Mouse (Mus musculus): ENCODE measurements at regions not wholly inside any gene's neighbourhood (a gene's known extent, or its start where the extent isn't known, plus 50 kb on each side); places are given as distances from the start of the nearest gene placed in this dataset.

DNA sequence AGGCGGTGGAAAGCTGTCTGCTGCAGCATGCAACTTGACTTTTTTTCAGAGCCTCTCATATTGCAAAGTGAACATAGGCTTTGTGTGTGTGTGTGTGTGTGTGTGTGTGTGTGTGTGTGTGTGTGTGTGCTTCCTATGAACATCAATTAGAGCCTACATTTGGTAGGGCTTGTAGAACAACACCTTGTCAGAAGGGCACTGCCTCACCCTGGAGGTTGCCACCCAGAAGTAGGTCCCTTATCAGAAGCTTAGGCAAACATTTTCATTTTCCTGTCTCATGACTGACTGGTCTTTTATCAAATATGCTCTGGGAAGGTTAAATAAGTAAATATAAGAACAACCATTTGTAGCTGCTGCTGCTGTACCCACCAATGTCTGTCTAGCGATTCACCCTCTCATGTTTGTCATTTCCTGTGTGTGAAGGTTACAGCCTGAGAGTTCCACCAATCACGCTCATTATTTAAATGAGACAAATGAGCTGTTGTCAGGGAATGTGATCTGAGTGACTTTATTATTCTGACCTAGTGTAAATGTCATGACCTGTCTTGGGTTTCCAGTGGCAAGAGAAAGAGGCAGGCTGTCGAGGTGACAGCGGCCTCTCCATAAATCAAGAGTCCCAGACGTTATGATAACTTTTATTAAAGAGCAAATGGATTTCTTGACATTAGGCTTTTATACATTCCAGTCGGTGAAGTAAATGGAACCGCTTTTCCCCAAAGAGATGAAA lies 310.1 kb downstream of the Irx1 start:
- no peak for DNase-seq

DNA sequence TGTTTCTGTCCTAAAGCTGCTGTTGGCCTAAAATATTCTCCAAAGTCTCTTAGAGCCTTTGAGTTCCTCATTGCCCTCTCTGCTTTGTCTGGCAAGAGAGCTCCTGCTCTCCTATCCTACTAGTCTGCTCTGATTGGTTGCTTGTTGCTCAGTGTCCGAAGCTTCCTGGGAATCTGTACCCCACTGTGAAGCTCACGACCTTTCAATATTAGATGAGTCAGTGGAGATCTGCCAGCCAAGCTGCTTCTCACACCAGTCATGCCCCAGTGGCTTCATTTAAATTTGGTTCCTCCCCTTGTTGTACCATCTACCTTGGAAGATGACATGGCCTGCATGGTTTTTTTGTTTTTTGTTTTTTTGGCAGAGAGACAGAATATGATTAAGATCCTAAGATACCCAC lies 313.6 kb downstream of the Irx1 start:
- DNase-seq, result peak; percentile 5

GRCm38 (mm10) chr13:71649031-71649430 lies 314.5 kb downstream of the Irx1 start:
- DNase-seq, result no peak

GRCm38 (mm10) chr13:71631447-71631846 lies 332.1 kb downstream of the Irx1 start:
- no peak for DNase-seq

DNA sequence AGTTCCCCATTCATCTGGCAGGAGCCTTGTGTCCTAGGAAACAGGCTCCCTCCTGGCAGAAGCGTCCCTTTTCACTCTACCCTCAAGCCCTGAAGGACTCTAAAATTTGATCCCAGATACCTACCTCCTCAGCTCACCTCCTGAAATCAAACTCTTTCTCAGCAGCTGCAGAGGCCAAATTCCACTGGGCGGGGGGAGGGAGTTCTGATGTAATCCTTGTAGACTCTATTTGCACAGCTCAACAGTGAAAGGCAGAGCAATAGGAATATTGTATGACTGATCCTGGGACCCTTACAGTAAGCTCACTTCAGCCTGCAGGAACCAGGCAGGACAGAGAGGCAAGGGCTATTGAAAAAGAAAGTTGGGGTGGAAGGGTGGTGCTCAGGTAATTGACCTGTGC lies 346.3 kb downstream of the Irx1 start:
- no peak for DNase-seq

DNA sequence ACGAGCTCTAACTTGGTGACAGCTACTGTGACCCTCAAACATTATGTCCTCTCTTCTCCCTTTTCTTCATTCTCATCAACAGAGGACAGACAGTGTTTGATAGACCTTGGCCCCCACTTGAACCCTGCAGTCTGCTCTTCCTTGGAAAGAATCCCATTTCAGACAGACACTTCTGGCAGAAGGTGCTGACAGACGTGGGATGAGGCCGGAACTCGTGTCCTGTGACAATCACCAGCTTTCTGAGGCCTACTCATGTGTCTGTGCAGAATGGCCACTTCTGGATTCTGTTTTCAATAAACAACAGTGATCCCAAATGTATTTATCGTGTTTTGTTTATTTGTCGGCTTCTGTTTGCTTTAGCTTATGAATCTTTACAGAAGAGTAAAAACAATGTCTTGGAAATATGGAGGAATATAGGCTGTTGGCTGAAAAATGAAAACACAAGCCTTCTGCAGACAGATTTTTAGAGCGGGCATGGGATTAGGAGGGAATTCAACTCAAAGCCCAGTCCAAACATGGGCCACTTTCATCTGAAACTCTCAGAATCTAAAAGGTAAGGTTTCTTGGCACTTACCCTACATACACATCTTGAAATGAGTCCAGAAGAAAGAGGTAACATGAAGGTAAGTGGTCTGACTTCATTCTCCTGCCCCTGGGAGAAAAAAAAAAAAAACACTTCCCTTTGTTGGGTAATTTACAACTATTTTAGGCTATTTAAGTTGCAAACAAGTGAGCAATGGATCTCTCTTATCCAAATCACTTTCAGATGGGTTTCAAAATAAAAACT lies 350.9 kb downstream of the Irx1 start:
- DNase-seq, result no peak

DNA sequence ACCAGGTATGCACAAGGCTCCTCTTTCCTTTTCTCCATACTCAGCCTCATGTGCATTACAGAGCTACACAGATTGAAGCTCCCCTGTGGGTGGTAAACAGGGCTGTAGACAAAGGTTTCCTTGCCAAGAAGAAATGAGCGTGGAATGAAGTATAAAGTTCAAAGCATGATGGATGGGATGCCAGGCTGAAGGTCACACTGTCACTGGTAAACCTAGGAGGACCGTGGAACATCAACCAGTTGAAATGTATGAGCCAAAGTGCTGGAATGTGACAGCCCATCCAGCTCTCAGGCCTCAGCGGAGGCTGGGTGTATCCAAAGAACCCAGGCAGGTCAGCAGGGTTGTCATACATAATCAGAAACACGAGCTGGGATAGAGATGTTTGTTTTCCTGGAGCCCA lies 381.0 kb downstream of the Irx1 start:
- no peak for DNase-seq

DNA sequence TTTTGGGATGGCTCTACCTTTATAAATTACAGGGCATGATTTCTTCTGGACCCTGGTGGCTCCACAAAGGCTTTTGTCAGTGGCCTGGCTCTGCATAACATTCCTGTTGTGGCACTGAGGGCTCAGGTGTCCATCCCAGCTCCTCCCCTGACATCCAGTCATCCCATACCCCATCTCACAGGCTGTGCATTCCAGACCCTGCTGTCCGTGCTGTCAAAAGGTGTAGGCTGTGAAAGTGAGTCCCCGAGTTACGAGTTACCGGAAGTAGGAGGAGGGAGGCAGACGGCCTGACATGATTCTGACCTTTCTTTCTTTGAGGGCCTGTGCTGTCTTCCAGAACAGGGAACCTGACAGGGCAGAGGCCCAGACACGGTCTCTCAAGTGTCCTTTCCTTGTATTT lies 397.6 kb downstream of the Irx1 start:
- no peak for DNase-seq

DNA sequence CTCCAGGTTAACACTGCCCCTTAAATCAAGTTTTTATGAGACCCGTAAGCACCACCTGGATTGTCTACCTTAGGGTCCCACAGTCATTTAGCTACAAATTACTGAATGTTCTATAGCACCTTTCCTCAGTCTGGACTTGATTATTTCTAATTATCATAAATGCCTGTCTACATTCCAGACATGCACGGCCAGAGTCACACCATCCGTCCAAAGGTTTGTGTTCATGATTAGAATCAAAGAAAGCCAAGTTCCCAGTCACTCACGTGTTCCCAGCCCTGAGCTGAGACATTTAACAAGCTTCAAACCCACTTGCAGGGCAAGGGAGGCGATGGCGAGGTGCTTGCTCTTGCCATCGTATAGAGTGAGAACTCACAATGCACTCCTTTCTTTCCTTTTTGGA lies 398.1 kb downstream of the Irx1 start:
- no peak for DNase-seq

DNA sequence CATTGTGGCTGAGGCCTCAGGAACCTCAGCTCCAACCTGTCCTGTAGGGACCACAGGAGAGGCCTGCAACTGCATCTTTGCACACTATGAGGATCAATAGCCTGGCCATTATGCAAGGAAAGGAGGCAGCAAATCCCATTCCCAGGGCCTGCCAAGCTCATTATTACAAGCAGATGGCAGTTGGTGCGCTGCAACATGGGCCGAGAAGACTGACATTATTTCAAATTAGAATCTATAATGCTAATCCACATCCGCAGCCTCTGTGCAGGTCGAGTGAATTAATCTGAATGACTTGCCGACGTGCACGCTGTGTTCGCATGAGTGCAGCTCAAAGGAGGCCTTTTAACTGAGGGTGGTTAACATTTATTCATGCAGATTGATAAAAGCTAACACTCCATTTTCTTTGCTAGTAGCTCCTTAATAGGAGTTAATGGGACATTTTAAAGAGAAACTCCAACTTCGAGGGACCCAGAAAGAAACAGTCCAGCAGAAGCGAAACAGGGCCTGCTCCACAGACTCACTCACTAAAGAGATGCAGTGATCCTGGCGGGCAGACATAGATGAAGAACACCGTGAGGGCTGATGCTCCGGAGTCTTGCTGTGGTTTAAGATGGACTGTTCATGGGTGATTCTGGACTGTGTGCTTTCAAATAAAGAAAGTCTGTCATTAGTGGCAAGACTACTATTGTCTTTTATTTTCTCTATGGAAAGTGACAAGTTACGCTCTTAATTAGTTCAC lies 404.9 kb downstream of the Irx1 start:
- DNase-seq, result no peak

DNA sequence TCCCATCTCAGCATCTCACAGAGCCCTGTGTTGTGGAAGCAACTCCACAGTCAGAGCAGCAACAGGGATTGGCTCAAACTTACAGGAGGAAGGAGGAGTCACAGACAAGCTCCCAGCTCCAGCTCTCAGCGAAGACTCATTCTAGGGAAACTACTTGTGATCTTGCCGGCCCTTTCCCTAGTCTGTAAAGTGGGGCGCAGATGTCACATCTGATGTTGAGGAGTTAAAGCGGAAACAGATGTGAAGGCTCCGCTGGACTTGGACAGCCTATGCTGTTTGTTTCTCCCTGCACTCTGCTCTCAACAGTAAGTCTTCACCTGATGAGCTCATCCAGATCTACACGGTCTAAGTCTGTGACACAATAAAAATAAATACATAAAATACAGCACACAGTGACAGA lies 408.1 kb downstream of the Irx1 start:
- no peak for DNase-seq

DNA sequence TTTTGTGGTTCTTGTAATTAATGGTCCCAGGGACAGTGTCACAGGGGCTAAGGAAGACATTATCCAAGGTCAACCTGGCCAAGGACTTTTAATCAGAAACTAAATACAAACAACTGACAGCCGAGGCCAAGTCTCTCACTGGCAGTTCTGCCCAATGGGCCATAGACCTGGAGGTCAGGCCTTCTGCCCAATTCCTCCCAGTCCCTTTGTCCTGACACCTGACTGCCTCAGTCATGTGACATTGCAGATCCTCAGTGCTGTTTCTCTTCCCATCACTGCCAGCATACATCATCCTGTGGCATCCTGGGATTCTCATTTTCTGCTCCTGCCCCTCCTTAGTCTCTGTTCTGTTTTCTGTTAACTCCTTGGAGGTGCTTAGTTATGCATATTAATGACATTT lies 413.4 kb downstream of the Irx1 start:
- DNase-seq, result no peak

- DNase-seq, result no peak
Observed at GRCm38 (mm10) chr13:71549206-71549831, 414.2 kb downstream of the Irx1 start.

- no peak for DNase-seq
Observed at GRCm38 (mm10) chr13:71538226-71538625, 425.3 kb downstream of the Irx1 start.

DNA sequence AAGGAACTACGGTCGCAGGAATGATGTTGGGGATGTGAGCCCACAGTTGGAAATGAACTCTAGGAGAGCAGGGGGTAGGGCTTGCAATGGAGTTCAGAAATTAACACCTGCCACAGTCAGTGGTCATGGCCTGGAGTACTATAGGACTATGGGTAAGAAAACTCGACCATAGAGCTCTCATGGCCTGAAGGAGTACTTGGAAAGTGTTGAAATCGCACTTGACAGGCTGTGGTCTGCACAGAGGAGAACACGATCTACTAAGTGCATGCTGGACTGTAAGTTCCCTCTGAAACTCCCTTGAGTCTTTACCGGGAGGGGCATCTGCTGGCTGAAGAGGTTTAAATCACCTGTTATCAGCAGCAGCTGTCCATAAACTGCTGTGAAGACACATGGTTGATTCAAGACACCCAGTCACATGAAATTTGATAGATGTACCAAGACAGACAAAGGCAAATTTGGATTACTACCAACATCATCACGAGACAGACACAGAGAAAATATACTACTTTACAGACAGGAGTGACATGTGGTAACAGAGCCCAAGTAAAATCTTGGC lies 430.6 kb downstream of the Irx1 start:
- DNase-seq, result no peak

GRCm38 (mm10) chr13:71529397-71530122 lies 434.0 kb downstream of the Irx1 start:
- DNase-seq, result no peak

- DNase-seq, result no peak
Observed at GRCm38 (mm10) chr13:71517776-71518175, 445.7 kb downstream of the Irx1 start.

DNA sequence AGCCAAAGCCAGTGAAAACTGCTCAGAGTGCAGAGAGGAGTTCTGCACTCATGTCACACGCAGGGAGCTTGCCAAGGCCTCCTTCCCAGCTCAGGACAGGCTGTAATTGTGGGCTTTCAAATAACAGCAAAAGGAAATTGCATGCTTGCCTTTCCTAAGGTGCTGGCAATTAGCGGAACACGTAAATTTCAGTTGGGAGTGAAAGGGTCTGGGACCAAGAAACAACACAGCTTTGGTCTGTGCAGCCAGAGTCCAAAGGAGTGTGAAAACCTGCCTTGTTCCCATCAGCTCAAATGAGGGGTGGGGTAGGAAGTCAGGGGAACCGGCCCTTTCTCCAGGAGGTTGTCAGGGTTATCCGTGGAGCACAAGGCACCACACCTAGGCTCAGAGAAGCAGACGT lies 450.3 kb downstream of the Irx1 start:
- no peak for DNase-seq

GRCm38 (mm10) chr13:71507956-71508401 lies 455.5 kb downstream of the Irx1 start:
- DNase-seq, result no peak

DNA sequence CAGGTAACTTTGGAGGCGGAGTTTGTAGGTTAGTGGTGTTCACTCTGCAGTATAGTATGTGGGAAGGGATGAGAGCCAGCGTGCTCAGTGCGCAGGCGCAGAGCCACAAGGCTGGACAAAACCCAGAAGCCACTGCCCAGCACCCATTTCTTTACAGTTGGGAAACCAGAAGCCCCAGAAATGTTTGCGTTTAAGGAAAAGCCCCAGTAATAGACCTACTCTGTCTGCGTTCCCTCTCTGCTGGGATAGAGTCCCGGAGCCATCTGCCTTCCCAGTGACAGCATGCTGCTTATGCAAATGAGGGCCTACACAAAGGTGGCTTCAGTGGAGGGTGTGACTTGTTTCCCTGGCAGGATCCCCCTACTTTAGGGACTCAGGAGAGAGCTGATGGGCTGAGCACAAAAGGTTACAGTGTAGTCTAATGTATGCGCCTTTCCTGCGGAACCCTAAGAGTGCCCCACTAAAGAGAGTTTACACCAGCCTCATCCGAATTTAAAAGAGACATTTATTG lies 456.0 kb downstream of the Irx1 start:
- DNase-seq, result no peak

DNA sequence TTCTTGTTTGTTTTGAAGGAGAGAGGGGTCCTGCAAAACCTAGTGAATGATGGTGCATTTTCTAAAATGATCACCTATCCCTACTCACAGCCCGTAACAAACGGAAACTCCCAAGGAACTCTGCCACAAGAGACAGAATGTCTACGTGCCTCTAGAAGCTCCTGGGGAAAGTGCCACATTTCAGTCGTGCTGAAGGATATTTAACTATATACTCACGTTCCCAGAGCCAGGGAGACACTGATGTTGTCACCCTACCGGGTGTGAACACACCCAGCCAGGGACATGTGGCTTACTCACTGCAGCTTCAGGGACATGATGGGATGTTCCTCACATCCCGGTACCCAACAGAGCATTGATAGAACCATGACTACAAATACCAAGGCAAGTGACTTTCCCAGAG lies 456.7 kb downstream of the Irx1 start:
- DNase-seq, result no peak
